Mouse (Mus musculus): ENCODE data around the gene Olfr847.

The Olfr847 gene

GRCm38 (mm10) chr9:19378569-19378968, at the start of gene Olfr847:
Gene Olfr847 (minus strand): TSS chr9:19378669.
- DNase-seq (ENCODE audit: low spot score) = no peak

GRCm38 (mm10) chr9:19363905-19364304, 14.6 kb downstream of the Olfr847 start, which contains the start of gene Olfr846:
Gene Olfr846 (minus strand): TSS chr9:19364005.
- no peak for DNase-seq (ENCODE audit: low spot score)

GRCm38 (mm10) chr9:19336157-19336556, 42.3 kb downstream of the Olfr847 start, which contains the start of gene Olfr845:
Gene Olfr845 (plus strand): TSS chr9:19336457.
- no peak for DNase-seq (ENCODE audit: low spot score)
